Mouse (Mus musculus): Measurements from ENCODE around the gene Baiap2l1. TPM values are rescaled to one million over a fixed set of nuclear protein-coding genes. Genes with fewer than 3 reads are reported as not detected.

Baiap2l1 gene
- polyA plus RNA-seq, 1 experiment from 2014 or later: 8.1 TPM

GRCm38 (mm10) chr5:144254122-144254810 lies 103.6 kb downstream of the Baiap2l1 start:
- Histone ChIP-seq H3K27me3 (ENCODE audit: insufficient read depth, low read length) (no peaks in the 10 kb centered on the region), H3K36me3 (ENCODE audit: insufficient read depth) (peaks cover 7% of the 10 kb centered on the region; the same call in 1 of the 2 replicates), H3K9me3 (ENCODE audit: low read depth, low read length) (0 out of 2 replicates have a peak, but pooled peaks cover 3% of the 10 kb centered on the region), H3K9ac (peak overlapping the region; percentile 40; the same call in 1 of the 2 replicates), H3K4me2 (peak overlapping the region; percentile 79), H3K4me1 (ENCODE audit: insufficient read depth) (peaks cover 12% of the 10 kb centered on the region), H3K27ac (ENCODE audit: low read depth) (peak overlapping the region; percentile 27; the same call in 1 of the 2 replicates), H3K4me3 (ENCODE audit: low read depth, low read length) (peak overlapping the region; percentile 95)
- peak; percentile 18 for ATAC-seq (ENCODE audit: insufficient read depth)
- peak; percentile 62 for DNase-seq
- WGBS: 50% methylated on average over 16 of the region's 16 CpGs
- no peak for TF ChIP-seq CTCF (IDR thresholded peaks at IDR 0.05; ENCODE audit: low read depth)

DNA sequence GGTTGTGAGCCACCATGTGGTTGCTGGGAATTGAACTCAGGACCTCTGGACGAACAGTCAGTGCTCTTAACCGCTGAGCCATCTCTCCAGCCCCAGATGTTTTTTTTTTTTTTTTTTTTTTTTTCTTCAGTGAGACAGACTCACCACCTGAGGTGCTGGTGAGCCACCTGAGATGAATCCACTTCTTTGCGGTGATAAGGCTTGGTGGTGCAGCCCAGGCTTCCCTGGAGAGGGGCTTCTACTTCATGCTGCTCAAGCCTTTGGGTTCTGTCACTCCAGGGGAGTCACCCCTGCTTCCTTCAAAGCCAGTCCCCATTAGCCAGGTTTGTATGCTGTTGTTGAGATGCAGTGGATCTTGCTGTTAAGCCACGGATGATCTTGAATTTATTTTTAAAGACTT lies 104.7 kb downstream of the Baiap2l1 start:
- no peaks in the 10 kb centered on the region for H3K36me3 ChIP-seq (ENCODE audit: insufficient read depth)
- H3K4me3 ChIP-seq (ENCODE audit: low read depth, low read length): no peak overlapping the region
- ATAC-seq (ENCODE audit: insufficient read depth) (no peak), DNase-seq (no peak)
- peaks cover 12% of the 10 kb centered on the region for H3K4me1 ChIP-seq (ENCODE audit: insufficient read depth)
- no peak overlapping the region for H3K4me2 ChIP-seq
- WGBS: 63% methylated on average over 4 of the region's 4 CpGs
- H3K9ac ChIP-seq: no peak overlapping the region
- H3K27ac ChIP-seq (ENCODE audit: low read depth): no peak overlapping the region
- no peaks in the 10 kb centered on the region for H3K27me3 ChIP-seq (ENCODE audit: insufficient read depth, low read length)
- TF ChIP-seq CTCF (IDR thresholded peaks at IDR 0.05; ENCODE audit: low read depth): no peak
- 0 out of 2 replicates have a peak, but pooled peaks cover 3% of the 10 kb centered on the region for H3K9me3 ChIP-seq (ENCODE audit: low read depth, low read length)

GRCm38 (mm10) chr5:144251876-144252577 lies 105.9 kb downstream of the Baiap2l1 start:
- Histone ChIP-seq H3K4me1 (ENCODE audit: insufficient read depth) (peaks cover 10% of the 10 kb centered on the region), H3K9me3 (ENCODE audit: low read depth, low read length) (0 out of 2 replicates have a peak, but pooled peaks cover 3% of the 10 kb centered on the region), H3K27ac (ENCODE audit: low read depth) (no peak overlapping the region), H3K36me3 (ENCODE audit: insufficient read depth) (no peaks in the 10 kb centered on the region), H3K4me2 (no peak overlapping the region), H3K27me3 (ENCODE audit: insufficient read depth, low read length) (no peaks in the 10 kb centered on the region), H3K9ac (no peak overlapping the region), H3K4me3 (ENCODE audit: low read depth, low read length) (no peak overlapping the region)
- 86% methylated on average over 13 of the region's 13 CpGs for WGBS
- no peak for TF ChIP-seq CTCF (IDR thresholded peaks at IDR 0.05; ENCODE audit: low read depth)
- ATAC-seq (ENCODE audit: insufficient read depth): no peak
- no peak for DNase-seq

DNA sequence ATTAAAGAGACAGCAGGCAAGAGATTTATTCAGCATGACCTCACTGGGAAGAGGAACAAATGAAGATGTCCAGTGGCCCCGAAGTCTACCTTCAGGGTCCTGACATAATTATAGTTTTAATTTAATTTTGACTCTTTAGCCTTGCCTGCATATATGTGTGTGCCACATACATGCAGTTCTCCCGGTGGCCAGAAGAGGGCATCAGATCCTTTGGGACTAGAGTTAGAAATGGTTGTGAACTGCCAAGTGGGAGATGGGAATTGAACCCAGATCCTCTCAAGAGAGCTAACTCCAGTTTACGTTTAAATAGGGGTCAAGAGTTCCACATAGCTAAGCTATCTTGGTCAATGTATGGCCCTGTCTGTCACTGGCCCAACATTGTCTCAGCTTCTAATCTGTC lies 108.0 kb downstream of the Baiap2l1 start:
- 82% methylated on average over 3 of the region's 3 CpGs for WGBS
- Histone ChIP-seq H3K9ac (no peak overlapping the region), H3K36me3 (ENCODE audit: insufficient read depth) (no peaks in the 10 kb centered on the region), H3K4me2 (no peak overlapping the region), H3K4me3 (ENCODE audit: low read depth, low read length) (no peak overlapping the region), H3K27me3 (ENCODE audit: insufficient read depth, low read length) (no peaks in the 10 kb centered on the region), H3K27ac (ENCODE audit: low read depth) (no peak overlapping the region), H3K4me1 (ENCODE audit: insufficient read depth) (peaks cover 6% of the 10 kb centered on the region), H3K9me3 (ENCODE audit: low read depth, low read length) (0 out of 2 replicates have a peak, but pooled peaks cover 3% of the 10 kb centered on the region)
- no peak for ATAC-seq (ENCODE audit: insufficient read depth)
- peak; percentile 50; the same call in 1 of the 2 replicates for TF ChIP-seq CTCF (IDR thresholded peaks at IDR 0.05; ENCODE audit: low read depth)
- no peak for DNase-seq

DNA sequence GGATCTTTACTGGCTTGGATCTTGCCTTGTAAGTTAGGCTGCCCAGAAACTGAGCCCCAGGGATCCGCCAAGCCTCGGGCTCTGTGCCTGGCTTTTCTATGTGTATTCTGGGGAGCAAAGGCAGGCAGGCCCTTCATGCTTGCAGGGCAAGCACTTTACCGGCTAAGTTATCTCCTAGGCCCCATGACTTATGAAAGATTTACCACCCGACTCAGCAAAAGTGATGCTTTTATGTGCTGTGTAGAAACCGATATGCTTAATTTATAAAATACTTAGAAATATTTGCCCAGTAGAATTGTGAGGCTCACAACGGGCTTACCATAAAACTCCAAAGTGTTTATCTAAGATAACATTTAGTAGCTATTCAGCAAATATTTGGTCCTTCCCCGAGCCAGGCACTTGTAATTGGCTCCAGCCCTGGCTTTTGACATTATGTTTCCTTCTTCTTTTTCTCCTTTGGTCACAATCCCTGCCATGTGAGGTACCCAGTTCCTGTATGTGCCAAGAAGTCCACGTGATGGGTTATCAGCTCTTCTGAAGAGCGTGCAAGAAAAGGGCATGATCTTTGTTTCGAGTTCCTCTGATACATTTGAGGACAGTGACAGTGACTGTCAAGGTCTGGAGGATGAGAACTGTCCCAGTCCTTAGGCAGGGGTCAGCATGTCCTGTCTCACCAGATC lies 109.9 kb downstream of the Baiap2l1 start:
- peak; percentile 60 for DNase-seq
- Histone ChIP-seq H3K4me2 (no peak overlapping the region), H3K9ac (no peak overlapping the region), H3K9me3 (ENCODE audit: low read depth, low read length) (0 out of 2 replicates have a peak, but pooled peaks cover 3% of the 10 kb centered on the region), H3K36me3 (ENCODE audit: insufficient read depth) (no peaks in the 10 kb centered on the region), H3K4me1 (ENCODE audit: insufficient read depth) (peaks cover 6% of the 10 kb centered on the region), H3K27me3 (ENCODE audit: insufficient read depth, low read length) (no peaks in the 10 kb centered on the region), H3K27ac (ENCODE audit: low read depth) (peak overlapping the region; percentile 44; the same call in 1 of the 2 replicates), H3K4me3 (ENCODE audit: low read depth, low read length) (no peak overlapping the region)
- TF ChIP-seq CTCF (IDR thresholded peaks at IDR 0.05; ENCODE audit: low read depth): no peak
- peak; percentile 53 for ATAC-seq (ENCODE audit: insufficient read depth)
- 38% methylated on average over 10 of the region's 10 CpGs for WGBS

- DNase-seq (no peak), ATAC-seq (ENCODE audit: insufficient read depth) (no peak)
- TF ChIP-seq CTCF (IDR thresholded peaks at IDR 0.05; ENCODE audit: low read depth): no peak
- Histone ChIP-seq H3K9me3 (ENCODE audit: low read depth, low read length) (0 out of 2 replicates have a peak, but pooled peaks cover 3% of the 10 kb centered on the region), H3K4me3 (ENCODE audit: low read depth, low read length) (no peak overlapping the region), H3K4me2 (no peak overlapping the region), H3K9ac (no peak overlapping the region), H3K27ac (ENCODE audit: low read depth) (peak overlapping the region; percentile 44; the same call in 1 of the 2 replicates), H3K36me3 (ENCODE audit: insufficient read depth) (no peaks in the 10 kb centered on the region), H3K27me3 (ENCODE audit: insufficient read depth, low read length) (no peaks in the 10 kb centered on the region), H3K4me1 (ENCODE audit: insufficient read depth) (peaks cover 6% of the 10 kb centered on the region)
- WGBS: 52% methylated on average over 10 of the region's 10 CpGs
Measured at GRCm38 (mm10) chr5:144247307-144247706, 110.6 kb downstream of the Baiap2l1 start.
